Mouse (Mus musculus): Measurements from ENCODE around the gene Fggy. TPM values are rescaled to one million over a fixed set of nuclear protein-coding genes. Genes with fewer than 3 reads are reported as not detected.

Fggy gene
- polyA plus RNA-seq, 1 experiment = 10.8 TPM

- TF ChIP-seq FOSL1 (IDR thresholded peaks at IDR 0.05; ENCODE audit: insufficient read depth, low read length, poor library complexity, severe bottlenecking) = no peak
- no peak for TF ChIP-seq MYOD1 (IDR thresholded peaks at IDR 0.05; ENCODE audit: control insufficient read depth, insufficient read length, low read depth)
- TF ChIP-seq MAX (IDR thresholded peaks at IDR 0.05) = no peak
- no peak for TF ChIP-seq CEBPB (IDR thresholded peaks at IDR 0.05; ENCODE audit: low read depth)
- TF ChIP-seq USF1 (IDR thresholded peaks at IDR 0.05; ENCODE audit: low read depth) = no peak
- TF ChIP-seq MYOG (IDR thresholded peaks at IDR 0.05; ENCODE audit: control insufficient read depth, extremely low read depth, insufficient read length) = no peak
- TF ChIP-seq CTCF (IDR thresholded peaks at IDR 0.05; ENCODE audit: control insufficient read depth, insufficient read depth, insufficient read length) = no peak
- no peaks in the 10 kb centered on the region for H3K36me3 ChIP-seq (ENCODE audit: control insufficient read depth, insufficient read depth)
- no peak overlapping the region for H3ac ChIP-seq (ENCODE audit: control insufficient read depth, insufficient read length, low read depth)
- H3K79me2 ChIP-seq (ENCODE audit: control insufficient read depth, insufficient read depth) = no peaks in the 10 kb centered on the region
- no peaks in the 10 kb centered on the region for H3K27me3 ChIP-seq (ENCODE audit: control insufficient read depth, insufficient read depth, insufficient read length)
- no peak overlapping the region for H3K4me3 ChIP-seq (ENCODE audit: insufficient read depth, poor library complexity, severe bottlenecking)
- H3K79me3 ChIP-seq (ENCODE audit: low read depth) = no peaks in the 10 kb centered on the region
Observed at GRCm38 (mm10) chr4:95953328-95953727, 396.0 kb downstream of the Fggy start.

GRCm38 (mm10) chr4:95966928-95967724 is 409.8 kb downstream of the Fggy start, which contains the start of gene Hook1:
Gene Hook1 (plus strand): TSS chr4:95967240.
- Histone ChIP-seq H3K27me3 (ENCODE audit: control insufficient read depth, insufficient read depth, insufficient read length) (peaks cover 5% of the 10 kb centered on the region), H3K79me3 (ENCODE audit: low read depth) (no peaks in the 10 kb centered on the region), H3K36me3 (ENCODE audit: control insufficient read depth, insufficient read depth) (no peaks in the 10 kb centered on the region), H3K4me3 (ENCODE audit: insufficient read depth, poor library complexity, severe bottlenecking) (no peak within 1 kb of the TSS), H3K79me2 (ENCODE audit: control insufficient read depth, insufficient read depth) (no peaks in the 10 kb centered on the region), H3ac (ENCODE audit: control insufficient read depth, insufficient read length, low read depth) (no peak within 1 kb of the TSS)
- no peak for TF ChIP-seq CTCF (IDR thresholded peaks at IDR 0.05; ENCODE audit: control insufficient read depth, insufficient read depth, insufficient read length)
